Mouse (Mus musculus) thymus, postnatal 0 days (tissue): ENCODE measurements around the gene Mex3a. TPM values are rescaled to one million over a fixed set of nuclear protein-coding genes. Genes with fewer than 3 reads are reported as not detected.
A peak's percentile ranks its signal among the peaks of the same experiment; 100 is the strongest.

Source experiments
- DNase-seq: peaks from one replicate; pipeline ENCODE4 v3.0.0-alpha.2; 2015; ENCODE audit warnings: low spot score
- polyA plus RNA-seq: library from polyadenylated mRNA; unstranded; fragments of >200 nt; fragmentation: Nextera tagmentation; extraction: Ambion mirVana; gene quantifications from 2 replicates; pipeline ENCODE4 v1.2.1, GENCODE M21; 2015

The Mex3a gene
- polyA plus RNA-seq, 1 experiment from 2014 or later: 10.3 TPM

DNA sequence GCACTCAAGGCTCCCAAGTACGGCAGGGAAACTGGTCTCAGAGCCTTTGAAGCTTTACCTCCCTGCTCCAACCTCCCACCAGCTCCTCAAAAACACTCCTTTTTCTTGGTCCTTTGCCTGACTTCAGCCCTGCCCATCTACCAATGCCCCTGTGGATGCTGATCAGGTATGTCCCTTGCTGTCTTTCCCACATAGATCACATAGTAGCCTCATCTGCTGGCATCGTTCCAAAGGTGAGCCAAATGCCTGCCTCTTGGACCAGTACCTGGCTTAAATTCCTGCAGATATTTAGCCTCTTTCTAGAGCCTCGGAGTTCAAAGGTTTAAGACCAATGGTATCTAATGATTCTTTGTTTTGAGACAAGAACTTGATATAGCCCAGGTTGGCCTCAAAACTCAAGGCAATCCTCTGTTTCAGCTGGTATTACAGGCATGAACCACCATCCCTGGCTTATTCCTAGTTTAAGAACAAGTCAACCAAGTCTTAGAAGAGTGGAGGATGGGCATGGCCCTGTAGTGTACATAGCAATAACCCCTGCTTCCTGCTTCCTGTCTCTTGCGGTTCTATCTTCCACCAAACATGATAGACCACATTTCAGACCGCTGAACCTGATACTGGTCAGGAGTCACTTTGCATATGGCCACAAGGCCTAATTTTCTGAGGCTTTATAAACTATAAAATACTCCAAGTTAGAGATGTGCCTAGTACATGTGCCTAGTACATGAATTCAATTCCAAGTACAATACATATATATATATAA, 11.6 kb downstream of the Mex3a start:
- DNase-seq: no peak

DNA sequence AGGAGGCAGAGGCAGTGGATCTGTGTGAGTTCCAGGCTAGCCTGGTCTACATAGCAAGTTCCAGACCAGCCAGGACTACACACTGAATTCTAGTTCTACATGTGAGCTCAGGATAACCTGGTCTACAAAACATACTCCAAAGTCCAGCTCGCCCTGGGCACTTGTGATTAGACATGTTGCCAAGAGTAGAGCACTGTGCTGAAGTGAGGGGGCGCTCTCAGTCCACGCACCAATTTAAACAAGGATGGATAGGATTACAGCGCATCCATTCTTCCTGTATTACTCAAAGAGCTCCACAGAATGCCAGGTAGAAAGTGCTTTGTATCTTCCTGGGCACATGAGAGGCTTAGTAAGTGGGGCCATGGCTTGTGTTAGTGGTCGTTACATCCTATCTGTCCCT, 12.3 kb downstream of the Mex3a start:
- DNase-seq: no peak

DNA sequence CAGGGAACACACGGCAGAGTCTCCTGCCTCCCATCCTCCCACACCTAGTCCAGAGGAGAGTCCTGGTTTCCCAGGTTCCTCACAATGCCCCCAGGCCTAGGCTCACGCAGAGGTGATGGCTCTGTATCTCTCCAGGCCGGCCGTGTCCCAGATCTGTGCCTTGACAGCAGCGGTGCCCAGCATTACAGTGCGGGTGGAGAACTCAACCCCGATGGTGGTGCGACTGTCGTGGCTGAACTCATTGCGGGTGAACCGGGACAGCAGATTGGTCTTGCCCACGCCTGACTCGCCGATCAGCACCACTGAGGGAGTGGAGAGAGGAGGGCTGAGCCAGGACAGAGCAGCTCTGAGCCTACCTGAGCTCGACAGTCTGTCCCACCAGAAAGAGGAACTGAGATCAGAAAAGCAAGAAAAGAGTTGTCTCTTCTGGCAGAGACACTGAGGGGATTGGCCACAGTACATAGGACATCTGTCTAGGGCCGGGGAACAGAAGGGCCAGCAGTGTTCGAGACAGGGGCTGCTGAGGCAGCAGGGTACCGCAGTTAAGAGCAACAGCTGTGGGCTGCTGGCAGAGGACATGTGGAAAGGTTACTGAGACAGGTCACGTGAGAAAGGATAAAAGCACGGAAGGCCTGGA, 12.9 kb downstream of the Mex3a start:
- no peak for DNase-seq

DNA sequence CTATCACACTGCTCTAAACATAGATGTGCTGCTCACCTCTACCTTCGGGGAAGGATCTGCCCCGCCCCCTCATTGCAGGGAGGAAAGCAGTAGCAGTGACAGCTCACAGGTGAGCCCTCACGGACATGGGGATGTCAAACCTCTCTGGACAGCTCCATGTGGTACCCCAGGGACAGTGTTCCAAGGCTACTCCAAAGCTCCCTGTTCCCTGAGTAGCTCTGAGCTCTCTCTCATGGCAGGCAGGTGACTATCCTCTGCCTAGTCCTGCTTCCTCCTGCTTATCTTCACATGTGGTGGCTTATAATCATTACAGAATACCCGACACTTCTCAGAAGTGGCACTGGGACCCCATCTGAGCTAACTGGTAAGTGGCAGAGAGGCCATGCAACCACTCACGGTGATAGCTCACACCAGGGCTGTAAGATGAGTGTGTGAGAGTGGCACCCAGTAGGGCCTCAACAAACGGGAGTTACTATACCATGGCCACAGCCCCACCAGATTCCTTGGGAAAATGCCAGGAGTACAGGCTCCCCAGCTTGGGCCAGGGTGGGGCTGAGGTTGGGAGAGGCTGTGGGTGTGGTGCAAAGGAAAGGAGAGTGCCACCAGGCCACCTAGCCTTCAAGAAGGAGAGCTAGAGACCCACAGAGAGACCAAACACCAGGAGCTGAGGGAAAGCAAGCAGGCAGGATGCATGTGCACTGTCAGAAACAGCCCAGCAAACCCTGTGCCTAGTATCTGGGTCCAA, 14.7 kb downstream of the Mex3a start:
- DNase-seq: no peak

DNA sequence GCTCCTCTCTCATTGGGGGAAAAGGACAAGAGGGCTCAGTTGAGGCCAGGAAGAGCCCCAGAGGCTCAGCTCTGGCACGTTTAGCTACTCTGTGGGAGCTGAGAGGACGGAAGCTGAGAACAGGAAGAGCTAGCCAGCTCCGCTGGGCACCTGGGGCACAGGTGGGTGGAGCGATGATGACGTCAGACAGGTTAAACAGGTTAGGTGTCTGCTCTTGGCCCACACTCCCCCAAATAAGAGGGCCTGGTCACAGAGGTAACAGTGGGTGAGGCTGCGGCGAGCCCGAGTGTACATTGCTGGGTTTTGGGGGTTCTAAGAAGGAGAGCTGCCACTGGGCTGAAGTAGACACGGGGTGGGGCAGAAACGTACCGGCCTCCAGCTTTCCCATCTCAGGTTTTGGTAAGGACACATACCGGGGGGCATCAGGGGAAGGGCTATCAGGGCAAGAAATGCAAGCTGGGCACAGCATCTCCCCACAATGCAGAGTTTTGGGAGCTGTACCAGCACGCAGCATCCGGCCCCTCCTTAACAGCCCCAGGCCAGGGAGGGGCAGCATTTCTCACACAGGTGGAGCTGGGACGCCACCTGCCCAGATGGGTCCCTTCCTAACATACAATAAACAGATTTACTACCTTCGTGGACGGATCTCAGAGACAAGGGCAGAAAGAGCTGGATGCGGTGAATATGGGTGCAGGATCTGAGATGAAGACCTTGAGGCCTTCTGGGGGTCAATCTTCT, 16.2 kb downstream of the Mex3a start, which contains the start of gene Rab25:
Gene Rab25 (minus strand): TSS at position 121 of the 738 bp plus-strand sequence.
- no peak for DNase-seq

DNA sequence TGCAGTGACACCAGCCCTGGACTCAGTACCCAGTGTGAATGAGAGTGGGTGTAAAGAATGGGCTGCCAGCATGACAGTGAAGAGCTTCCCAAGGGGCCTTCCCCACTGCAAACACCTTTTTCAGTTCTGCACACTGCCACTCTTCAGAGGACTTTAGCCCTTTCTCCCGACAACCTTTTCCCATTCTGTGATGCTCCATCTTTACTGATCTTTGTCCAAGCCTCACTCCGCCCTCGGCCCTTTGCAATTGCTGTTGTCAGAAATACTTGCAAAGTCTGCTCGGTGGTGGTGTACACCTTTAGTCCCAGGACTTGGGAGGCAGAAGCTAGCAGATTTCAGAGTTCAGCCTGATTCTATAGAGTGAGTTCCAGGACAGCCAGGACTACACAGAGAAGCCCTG, 19.4 kb downstream of the Mex3a start:
- DNase-seq: no peak

DNA sequence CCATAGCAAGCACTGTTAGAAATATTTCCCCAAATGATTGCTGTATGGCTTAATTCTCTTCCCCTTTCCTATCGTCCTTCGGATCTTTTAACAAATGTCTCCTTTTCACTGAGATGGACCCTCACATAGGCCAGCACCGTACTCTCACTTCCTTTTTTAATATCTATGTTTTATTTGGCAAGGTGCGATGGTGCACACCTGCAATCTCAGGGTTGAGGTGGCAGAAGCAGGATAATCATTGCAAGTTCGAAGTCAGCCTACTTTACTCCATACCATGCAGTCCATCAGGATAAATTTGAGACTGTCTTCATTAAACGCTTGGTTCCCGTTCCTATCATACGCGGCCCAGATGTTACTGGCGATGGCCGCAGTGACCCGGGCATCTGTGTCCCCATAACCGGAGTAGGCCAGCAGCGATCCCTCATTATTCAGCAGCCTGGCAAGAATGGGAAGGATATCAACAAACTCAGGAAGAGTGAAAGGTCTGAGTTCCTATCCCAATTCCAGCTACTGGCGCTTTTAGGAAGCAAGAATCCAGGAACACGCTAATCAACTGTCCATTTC, 20.0 kb downstream of the Mex3a start:
- DNase-seq: no peak

DNA sequence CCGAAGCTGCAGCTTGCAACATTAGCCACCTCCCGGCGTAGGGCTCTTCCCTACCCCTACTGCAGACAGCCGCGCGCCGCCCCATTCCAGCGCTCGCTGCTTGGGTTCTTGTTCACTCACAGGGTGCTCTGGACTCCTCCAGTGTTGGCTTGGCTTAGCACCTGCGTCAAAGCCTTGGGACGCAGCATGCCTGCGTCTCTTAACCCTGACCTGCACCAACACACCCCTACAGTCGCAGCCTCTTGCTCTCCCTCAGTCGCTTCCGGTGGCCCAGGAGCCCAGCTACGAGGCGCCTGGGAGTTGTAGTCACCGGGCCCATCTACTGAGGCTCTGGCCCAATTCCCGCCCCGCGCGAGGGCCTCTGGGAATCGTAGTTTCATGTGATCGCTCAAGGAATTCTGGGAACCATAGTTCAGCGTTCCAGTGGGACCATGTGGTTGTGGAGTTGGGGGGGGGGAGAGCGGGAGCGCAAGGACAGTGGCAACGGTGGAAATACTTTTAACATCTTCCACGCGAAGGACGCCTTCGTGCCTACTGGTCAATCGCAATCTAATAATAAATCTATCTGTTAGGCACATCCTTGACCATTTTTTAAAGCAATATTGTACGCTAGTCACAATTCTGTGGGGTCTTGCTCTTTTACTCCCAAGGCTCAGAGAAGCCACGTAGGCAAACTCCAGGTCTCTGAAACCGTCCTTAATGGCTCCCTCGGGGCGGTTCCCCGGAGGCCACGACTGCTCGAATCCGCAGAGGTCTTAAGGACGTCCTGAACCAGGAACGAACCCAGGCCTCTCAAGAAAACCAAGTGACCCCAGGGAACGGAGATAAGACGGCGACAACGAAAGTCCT, 20.7 kb downstream of the Mex3a start, which contains the start of gene Lamtor2:
Gene Lamtor2 (minus strand): TSS at position 399 of the 849 bp plus-strand sequence.
- peak; percentile 96 for DNase-seq

DNA sequence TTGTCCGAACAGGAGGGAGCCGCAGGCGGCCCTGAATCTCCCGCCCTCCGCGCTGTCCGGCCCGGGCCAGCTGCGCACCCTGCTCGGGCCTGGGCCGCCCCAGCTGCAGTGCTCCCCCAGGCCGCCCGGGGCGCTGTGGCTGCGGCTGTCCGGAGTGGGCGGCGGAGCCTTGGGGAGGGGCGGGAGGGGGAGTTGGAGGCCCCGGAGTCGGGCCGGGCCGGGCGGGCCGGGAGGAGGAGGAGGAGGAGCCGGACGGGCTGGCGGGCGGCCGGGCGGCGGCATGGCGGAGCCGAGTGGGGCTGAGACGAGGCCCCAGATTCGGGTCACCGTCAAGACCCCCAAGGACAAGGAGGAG, 21.3 kb downstream of the Mex3a start, which contains the start of gene Ubqln4:
Gene Ubqln4 (plus strand): TSS at position 234 of the 355 bp plus-strand sequence.
- DNase-seq: peak; percentile 82

DNA sequence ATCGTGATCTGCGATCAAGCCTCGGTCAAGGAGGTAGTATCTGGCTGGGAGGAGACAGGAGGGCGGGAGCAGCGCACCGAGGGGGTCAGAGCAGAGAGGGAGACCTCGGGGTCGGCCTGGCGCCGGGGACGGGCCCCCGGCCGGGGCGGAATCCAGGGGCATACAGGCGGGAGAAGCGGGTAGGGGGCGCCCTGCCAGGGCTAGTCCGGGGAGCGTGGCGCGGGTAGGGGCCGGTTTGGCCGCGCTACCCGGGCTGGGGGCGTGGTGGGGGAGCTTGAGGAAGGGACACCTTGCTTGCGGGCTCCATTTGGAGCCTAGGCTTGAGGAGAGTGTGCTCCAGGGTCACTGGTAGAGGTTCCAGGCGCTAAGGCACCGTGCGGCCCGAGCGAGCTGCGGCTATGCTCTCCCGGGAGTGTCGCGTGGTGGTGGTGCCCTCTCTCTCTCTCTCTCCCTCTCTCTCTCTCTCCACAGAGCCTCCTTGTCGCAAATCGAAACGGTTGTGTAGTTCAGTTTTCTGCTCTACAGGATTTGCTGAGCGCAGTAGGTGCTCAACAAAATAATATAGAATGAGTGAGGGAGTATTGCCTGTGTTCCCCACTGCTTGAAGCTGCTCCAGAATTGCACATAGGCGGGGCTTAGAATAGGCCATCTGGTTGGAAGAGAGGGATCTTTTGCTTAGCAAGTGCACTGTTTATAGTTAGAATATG, 21.8 kb downstream of the Mex3a start:
- DNase-seq: peak; percentile 54

DNA sequence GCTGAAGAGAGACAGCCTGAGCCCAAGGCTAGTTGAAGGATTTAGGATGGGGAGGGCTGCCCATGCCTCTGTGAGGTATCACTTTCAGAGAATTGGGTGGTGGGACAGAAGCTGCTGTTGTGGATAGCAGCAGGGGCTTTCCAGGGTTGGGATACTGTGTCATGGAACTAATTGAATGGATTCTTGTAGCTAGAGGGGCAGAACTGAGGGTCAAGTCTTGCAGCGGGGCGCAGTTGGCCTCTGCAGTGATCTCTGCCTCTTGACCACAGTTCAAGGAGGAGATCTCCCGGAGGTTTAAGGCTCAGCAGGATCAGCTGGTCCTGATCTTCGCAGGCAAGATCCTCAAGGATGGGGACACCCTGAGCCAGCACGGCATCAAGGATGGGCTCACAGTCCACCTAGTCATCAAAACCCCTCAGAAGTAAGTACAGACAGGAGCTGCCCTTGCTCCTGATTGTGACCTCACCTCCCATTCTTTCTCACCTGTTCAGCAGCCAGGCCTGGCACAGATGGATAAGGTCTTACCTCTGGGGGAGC, 22.9 kb downstream of the Mex3a start:
- no peak for DNase-seq

DNA sequence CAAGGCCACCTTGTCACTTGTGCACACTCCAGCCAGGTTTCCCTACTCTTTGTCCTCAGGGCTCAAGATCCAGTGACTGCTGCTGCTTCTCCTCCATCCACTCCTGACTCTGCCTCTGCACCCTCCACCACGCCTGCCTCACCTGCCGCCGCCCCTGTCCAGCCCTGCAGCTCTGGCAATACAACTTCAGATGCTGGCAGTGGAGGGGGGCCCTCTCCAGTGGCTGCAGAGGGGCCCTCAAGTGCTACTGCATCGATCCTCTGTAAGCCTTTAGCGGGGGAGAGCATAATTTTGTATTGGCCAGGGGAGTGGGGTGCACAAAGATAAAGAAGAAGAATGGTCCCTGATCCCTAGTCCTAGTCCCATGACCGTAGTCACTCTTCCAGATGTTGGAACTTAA, 23.5 kb downstream of the Mex3a start:
- no peak for DNase-seq

DNA sequence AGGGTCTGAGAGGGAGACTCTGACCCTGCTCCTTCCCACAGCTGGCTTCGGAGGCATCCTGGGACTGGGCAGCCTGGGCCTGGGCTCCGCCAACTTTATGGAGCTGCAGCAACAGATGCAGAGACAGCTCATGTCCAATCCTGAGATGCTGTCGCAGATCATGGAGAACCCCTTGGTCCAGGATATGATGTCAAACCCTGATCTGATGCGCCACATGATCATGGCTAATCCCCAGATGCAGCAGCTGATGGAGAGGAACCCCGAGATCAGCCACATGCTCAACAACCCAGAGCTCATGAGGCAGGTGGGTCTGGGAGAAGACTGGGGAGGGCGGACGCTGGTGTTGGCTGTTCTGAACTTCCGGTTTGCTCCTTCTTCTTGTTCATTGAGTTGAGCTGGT, 24.4 kb downstream of the Mex3a start:
- DNase-seq: no peak

DNA sequence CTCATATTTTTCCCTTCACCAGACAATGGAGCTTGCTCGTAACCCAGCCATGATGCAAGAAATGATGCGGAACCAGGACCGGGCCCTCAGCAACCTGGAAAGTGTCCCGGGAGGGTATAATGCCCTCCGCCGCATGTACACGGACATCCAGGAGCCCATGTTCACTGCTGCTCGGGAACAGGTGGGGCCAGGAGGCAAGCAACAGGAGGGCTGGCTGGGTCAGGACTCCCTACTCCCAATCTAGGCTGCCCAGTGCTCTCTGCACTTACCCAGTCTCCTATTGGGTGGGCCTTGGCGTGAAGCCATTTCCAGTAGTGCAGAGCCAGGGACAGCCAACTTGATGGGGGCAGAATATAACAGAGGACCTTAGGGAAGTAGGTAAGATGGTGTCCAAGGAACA, 27.4 kb downstream of the Mex3a start:
- no peak for DNase-seq

DNA sequence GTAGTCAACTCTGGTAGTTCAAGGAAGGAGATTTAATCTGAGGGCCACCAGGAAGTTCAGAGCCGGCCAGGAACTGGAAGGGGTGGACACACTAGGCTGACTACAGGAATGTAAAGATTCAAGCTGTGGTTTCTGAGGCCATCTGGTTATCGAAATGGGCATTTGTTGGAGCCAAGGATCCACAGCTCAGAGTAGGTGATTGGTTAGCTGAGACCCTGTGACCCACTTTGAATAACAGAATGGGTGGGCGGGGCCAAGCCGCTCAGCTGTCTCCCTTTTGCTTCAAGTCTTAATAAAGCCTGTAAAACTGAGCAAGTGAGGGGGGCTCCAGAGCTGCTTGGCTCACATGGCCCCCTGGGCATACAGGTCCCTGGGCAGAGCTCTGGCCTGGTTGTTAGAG, 29.8 kb downstream of the Mex3a start:
- DNase-seq: no peak

DNA sequence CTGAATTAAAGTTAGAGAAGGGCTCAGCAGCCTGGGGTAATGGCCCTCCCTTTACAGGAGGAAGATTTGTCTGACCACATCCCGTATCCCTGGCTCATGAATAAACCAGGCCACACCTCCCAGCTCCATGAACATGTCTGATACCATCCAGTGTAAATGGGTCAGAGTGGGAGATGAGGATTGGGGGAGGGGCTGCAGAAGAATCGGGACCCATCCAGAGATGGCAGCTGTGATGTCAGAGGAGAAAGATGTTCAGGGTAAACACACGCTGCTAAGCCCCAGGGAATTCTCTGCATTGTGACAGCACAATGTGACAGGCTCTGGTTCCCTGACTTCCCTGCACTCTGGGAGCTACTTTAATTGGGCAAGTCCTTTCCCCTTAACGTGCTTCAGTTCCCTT, 31.2 kb downstream of the Mex3a start:
- no peak for DNase-seq

DNA sequence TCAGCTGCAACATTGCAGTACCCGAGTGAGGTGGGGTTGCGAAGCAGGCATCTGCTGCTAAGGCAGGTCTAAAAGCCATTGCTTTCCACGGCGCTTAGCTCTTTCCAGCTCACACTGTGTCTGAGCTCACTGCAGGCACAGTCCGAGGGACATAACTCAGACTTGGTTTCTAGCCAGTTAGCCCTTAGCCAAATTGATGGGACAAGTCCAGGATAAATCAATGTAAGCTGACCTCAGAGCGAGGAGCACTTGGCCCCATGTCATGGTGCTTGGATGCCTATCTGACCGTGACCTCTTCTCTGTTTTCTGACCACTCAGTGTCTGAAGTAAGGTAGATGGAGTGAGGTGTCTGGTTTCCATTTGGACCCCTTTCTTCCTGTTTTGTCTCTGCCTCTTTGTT, 31.8 kb downstream of the Mex3a start:
- no peak for DNase-seq

DNA sequence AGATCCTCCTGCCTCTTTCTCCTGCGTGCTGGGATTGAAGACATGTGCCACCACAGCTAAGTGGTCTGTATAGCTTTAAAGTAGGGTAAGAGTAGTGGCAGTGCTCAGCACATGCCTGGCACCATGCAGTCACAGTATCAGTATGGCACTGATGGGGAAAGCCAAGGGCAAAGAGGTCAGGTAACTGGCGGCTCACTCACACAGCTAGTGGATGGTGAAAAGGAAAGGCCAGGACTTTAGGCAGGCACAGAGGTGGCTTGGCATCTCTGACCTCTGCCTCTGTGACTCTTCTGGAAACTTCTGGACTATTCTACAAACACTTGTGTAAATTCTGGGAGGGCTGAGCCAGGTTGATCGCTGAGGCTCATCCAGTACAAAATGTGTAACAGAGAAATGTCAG, 33.9 kb downstream of the Mex3a start:
- DNase-seq: no peak

DNA sequence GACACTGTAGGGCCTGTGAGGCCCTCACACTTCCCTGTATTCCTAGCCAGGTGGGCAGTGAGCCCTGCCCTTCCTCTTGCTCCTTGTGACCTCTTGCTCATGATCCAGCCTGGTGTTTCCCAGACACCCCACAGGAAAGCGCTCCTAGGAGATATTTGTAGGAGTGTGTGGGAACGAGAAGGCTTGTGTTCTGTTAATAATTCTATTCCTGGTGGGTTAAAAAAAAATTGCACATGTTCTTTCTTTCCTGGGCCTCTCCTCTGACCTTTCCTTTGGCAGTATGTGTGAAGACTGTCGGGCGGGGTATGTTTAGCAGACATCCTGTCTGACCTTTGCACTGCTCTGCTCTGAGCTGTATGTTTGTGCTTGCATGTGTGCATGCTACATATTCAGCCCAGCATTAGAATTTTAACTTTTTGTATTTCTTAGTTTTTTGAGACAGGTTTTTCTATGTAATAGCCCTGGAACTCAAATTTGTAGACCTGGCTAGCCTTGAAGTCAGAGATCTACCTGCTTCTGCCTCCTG, 34.4 kb downstream of the Mex3a start:
- DNase-seq: no peak
